Mouse (Mus musculus) lung, embryonic 16.5 days (tissue): ENCODE data around the gene Nelfcd. TPM values are rescaled to one million over a fixed set of nuclear protein-coding genes. Genes with fewer than 3 reads are reported as not detected.

Experiments used
- ATAC-seq: fragments of 200-750 bp; cut with Nextera tagmentation; 2 replicates; pipeline ENCODE4 v1.8.0; 2017; ENCODE audit warnings: low read depth, mild to moderate bottlenecking, moderate library complexity
- H3K27ac ChIP-seq: fragments of 300-500 bp; sonication (generic); 2 replicates; pipeline ENCODE4 v1.5.1; 2014; ENCODE audit warnings: mild to moderate bottlenecking, control low read depth, low read length
- H3K27me3 ChIP-seq: fragments of 300-500 bp; sonication (generic); 2 replicates; pipeline ENCODE4 v1.6.1; 2014; ENCODE audit warnings: low read depth, low read length, mixed read lengths; ENCODE audit not compliant: control insufficient read depth, insufficient read depth
- H3K36me3 ChIP-seq: fragments of 300-500 bp; sonication (generic); 2 replicates; pipeline ENCODE4 v1.6.1; 2014; ENCODE audit warnings: low read length; ENCODE audit not compliant: control insufficient read depth, insufficient read depth
- H3K4me1 ChIP-seq: fragments of 300-500 bp; sonication (generic); replicated peaks from 2 replicates; pipeline ENCODE4 v1.6.1; 2014; ENCODE audit warnings: low read length, mixed read lengths; ENCODE audit not compliant: control insufficient read depth, insufficient read depth
- H3K4me2 ChIP-seq: fragments of 300-500 bp; sonication (generic); 2 replicates; pipeline ENCODE4 v1.6.1; 2014; ENCODE audit warnings: low read depth, low read length, control low read depth
- H3K4me3 ChIP-seq: fragments of 300-500 bp; sonication (generic); 2 replicates; pipeline ENCODE4 v1.5.1; 2014; ENCODE audit warnings: mild to moderate bottlenecking, low read length, control low read depth
- H3K9ac ChIP-seq: fragments of 300-500 bp; sonication (generic); 2 replicates; pipeline ENCODE4 v1.6.1; 2014; ENCODE audit warnings: low read length, control low read depth
- H3K9me3 ChIP-seq: fragments of 300-500 bp; sonication (generic); 2 replicates; pipeline ENCODE4 v1.6.1; 2016; ENCODE audit warnings: low read length; ENCODE audit not compliant: control insufficient read depth
- WGBS: fragments of 180-500 bp; shearing (Covaris S2); extraction: QIAGEN DNeasy Blood & Tissue Kit; methylation state at CpG from one replicate; pipeline ENCODE4 v1.1.7; 2014; 5-methylcytosine and 5-hydroxymethylcytosine counted together
- polyA plus RNA-seq: library from polyadenylated mRNA; unstranded; fragments of >200 nt; fragmentation: Nextera tagmentation; extraction: Ambion mirVana; gene quantifications from 2 replicates; pipeline ENCODE4 v1.2.1, GENCODE M21; 2015

Gene Nelfcd
- polyA plus RNA-seq, 1 experiment from 2014 or later, result 136 TPM

GRCm38 (mm10) chr2:174400396-174400795, 15.2 kb upstream of the Nelfcd start:
- ATAC-seq, result no peak
- Histone ChIP-seq H3K27me3 (no peaks in the 10 kb centered on the region), H3K4me3 (no peak overlapping the region), H3K9me3 (no peaks in the 10 kb centered on the region), H3K27ac (no peak overlapping the region), H3K4me1 (no peaks in the 10 kb centered on the region), H3K36me3 (no peaks in the 10 kb centered on the region), H3K4me2 (no peak overlapping the region), H3K9ac (no peak overlapping the region)
- 73% methylated on average over 4 of the region's 4 CpGs for WGBS

GRCm38 (mm10) chr2:174410222-174410621, 5.4 kb upstream of the Nelfcd start:
- ATAC-seq, result no peak
- no peaks in the 10 kb centered on the region for H3K27me3 ChIP-seq
- 29% methylated on average over 2 of the region's 2 CpGs for WGBS

GRCm38 (mm10) chr2:174413127-174413526, 2.5 kb upstream of the Nelfcd start:
- Histone ChIP-seq H3K36me3 (no peaks in the 10 kb centered on the region), H3K4me3 (no peak overlapping the region), H3K27ac (no peak overlapping the region), H3K27me3 (no peaks in the 10 kb centered on the region), H3K9ac (no peak overlapping the region), H3K4me2 (no peak overlapping the region), H3K4me1 (peaks cover 8% of the 10 kb centered on the region), H3K9me3 (no peaks in the 10 kb centered on the region)
- WGBS, result 72% methylated on average over 7 of the region's 7 CpGs
- no peak for ATAC-seq

More at GRCm38 (mm10) chr2:174410222-174410621, 5.4 kb upstream of the Nelfcd start:
- Histone ChIP-seq H3K4me3 (no peak overlapping the region), H3K27ac (no peak overlapping the region), H3K9ac (no peak overlapping the region), H3K4me1 (no peaks in the 10 kb centered on the region), H3K9me3 (no peaks in the 10 kb centered on the region), H3K4me2 (no peak overlapping the region), H3K36me3 (no peaks in the 10 kb centered on the region)

GRCm38 (mm10) chr2:174415001-174415730, 438 bp upstream of the Nelfcd start:
- Histone ChIP-seq H3K27ac (no peak overlapping the region), H3K4me3 (peak overlapping the region; percentile 97), H3K4me2 (peak overlapping the region; percentile 79), H3K36me3 (0 out of 2 replicates have a peak, but pooled peaks cover 2% of the 10 kb centered on the region), H3K4me1 (peaks cover 13% of the 10 kb centered on the region), H3K9me3 (no peaks in the 10 kb centered on the region), H3K9ac (no peak overlapping the region), H3K27me3 (no peaks in the 10 kb centered on the region)
- 39% methylated on average over 16 of the region's 18 CpGs for WGBS
- no peak; the same call in 1 of the 2 replicates for ATAC-seq

- no peak overlapping the region for H3K9ac ChIP-seq
- H3K36me3 ChIP-seq, result peaks cover 33% of the 10 kb centered on the region
- H3K9me3 ChIP-seq, result no peaks in the 10 kb centered on the region
- H3K4me3 ChIP-seq, result no peak overlapping the region
- 85% methylated on average over 6 of the region's 6 CpGs for WGBS
- no peak overlapping the region for H3K4me2 ChIP-seq
- ATAC-seq, result no peak
- H3K27ac ChIP-seq, result no peak overlapping the region
- H3K4me1 ChIP-seq, result peaks cover 13% of the 10 kb centered on the region
- no peaks in the 10 kb centered on the region for H3K27me3 ChIP-seq
Measured at GRCm38 (mm10) chr2:174421107-174421506, 5.5 kb downstream of the Nelfcd start.

GRCm38 (mm10) chr2:174424301-174425085, 8.9 kb downstream of the Nelfcd start:
- Histone ChIP-seq H3K27me3 (no peaks in the 10 kb centered on the region), H3K9me3 (no peaks in the 10 kb centered on the region), H3K36me3 (peaks cover 61% of the 10 kb centered on the region), H3K4me2 (no peak overlapping the region), H3K4me3 (no peak overlapping the region), H3K9ac (no peak overlapping the region), H3K27ac (no peak overlapping the region), H3K4me1 (no peaks in the 10 kb centered on the region)
- no peak for ATAC-seq
- 89% methylated on average over 11 of the region's 11 CpGs for WGBS

GRCm38 (mm10) chr2:174426856-174427255, 11.3 kb downstream of the Nelfcd start:
- Histone ChIP-seq H3K27me3 (no peaks in the 10 kb centered on the region), H3K4me2 (no peak overlapping the region), H3K9ac (no peak overlapping the region), H3K27ac (no peak overlapping the region), H3K4me1 (no peaks in the 10 kb centered on the region), H3K36me3 (peaks cover 63% of the 10 kb centered on the region), H3K9me3 (no peaks in the 10 kb centered on the region), H3K4me3 (no peak overlapping the region)
- no peak for ATAC-seq
- 90% methylated on average over 12 of the region's 12 CpGs for WGBS

GRCm38 (mm10) chr2:174428076-174428835, 12.7 kb downstream of the Nelfcd start:
- Histone ChIP-seq H3K36me3 (peaks cover 63% of the 10 kb centered on the region), H3K27ac (no peak overlapping the region), H3K4me3 (no peak overlapping the region), H3K9ac (no peak overlapping the region), H3K4me2 (no peak overlapping the region), H3K9me3 (no peaks in the 10 kb centered on the region), H3K27me3 (no peaks in the 10 kb centered on the region), H3K4me1 (no peaks in the 10 kb centered on the region)
- WGBS, result 72% methylated on average over 18 of the region's 18 CpGs
- ATAC-seq, result no peak
